Mouse (Mus musculus): ENCODE measurements at regions not wholly inside any gene's neighbourhood (a gene's known extent, or its start where the extent isn't known, plus 50 kb on each side); places are given as distances from the start of the nearest gene placed in this dataset.

DNA sequence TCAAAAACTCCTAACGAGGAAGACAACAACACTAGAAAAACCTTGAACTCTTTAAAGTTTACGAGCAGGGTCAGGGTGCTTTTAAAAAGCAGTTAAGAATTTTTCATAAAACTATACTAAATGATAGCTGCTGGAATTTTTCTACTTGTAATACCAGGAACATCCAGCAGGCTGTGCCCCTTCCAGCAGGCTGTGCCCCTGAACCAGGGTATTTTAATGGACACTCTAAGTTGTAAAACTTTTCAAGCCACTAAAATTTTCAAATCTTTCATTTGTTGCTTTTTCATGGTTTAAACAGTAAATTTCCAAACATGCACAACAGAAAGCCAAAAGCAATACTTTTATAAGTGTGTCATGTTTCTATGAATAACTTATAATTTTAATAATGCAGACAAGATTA lies 68.2 kb upstream of the Gls start:
- Histone ChIP-seq H3K4me3 (no peak overlapping the region), H3K4me1 (peaks cover 8% of the 10 kb centered on the region), H3K9me3 (replicated peaks) (no peaks in the 10 kb centered on the region), H3K9ac (no peak overlapping the region), H3K27ac (no peak overlapping the region), H3K36me3 (ENCODE audit: poor library complexity, severe bottlenecking) (no peaks in the 10 kb centered on the region), H3K27me3 (no peaks in the 10 kb centered on the region), H3K4me2 (no peak overlapping the region)
- WGBS: 68% methylated on average over 2 of the region's 2 CpGs
- no peak for ATAC-seq

- no peaks in the 10 kb centered on the region for H3K36me3 ChIP-seq (ENCODE audit: poor library complexity, severe bottlenecking)
- no peak overlapping the region for H3K4me2 ChIP-seq
- 77% methylated on average over 7 of the region's 7 CpGs for WGBS
- H3K4me1 ChIP-seq: no peaks in the 10 kb centered on the region
- ATAC-seq: no peak
- no peak overlapping the region for H3K9ac ChIP-seq
- H3K9me3 ChIP-seq (replicated peaks): no peaks in the 10 kb centered on the region
- H3K27ac ChIP-seq: no peak overlapping the region
- H3K4me3 ChIP-seq: no peak overlapping the region
- H3K27me3 ChIP-seq: no peaks in the 10 kb centered on the region
These were observed 66.5 kb upstream of the Gls start for GRCm38 (mm10) chr1:52299559-52299958.

DNA sequence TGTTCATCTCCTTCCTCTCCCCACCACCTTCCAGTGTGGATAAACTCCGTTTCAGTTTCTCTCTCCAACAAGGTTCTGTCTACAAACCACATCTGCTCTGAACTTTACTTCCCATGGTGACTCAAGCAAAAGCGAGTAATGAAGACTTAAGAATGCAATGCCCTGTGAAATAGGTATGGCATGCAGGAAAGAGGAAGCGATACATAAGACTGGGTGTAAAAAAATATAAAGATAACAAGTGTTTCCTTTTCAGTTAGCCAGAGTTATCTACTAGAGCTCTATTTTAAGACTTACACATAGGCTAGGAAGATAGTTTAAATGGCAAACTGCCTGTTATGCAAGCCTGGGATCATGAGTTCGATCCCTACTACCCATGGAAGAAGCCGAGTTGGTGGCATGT lies 65.3 kb upstream of the Gls start:
- Histone ChIP-seq H3K4me1 (no peaks in the 10 kb centered on the region), H3K27me3 (no peaks in the 10 kb centered on the region), H3K9ac (no peak overlapping the region), H3K36me3 (ENCODE audit: poor library complexity, severe bottlenecking) (no peaks in the 10 kb centered on the region), H3K9me3 (replicated peaks) (no peaks in the 10 kb centered on the region), H3K4me3 (no peak overlapping the region), H3K27ac (no peak overlapping the region), H3K4me2 (no peak overlapping the region)
- no peak for ATAC-seq
- 82% methylated on average over 5 of the region's 5 CpGs for WGBS

- no peaks in the 10 kb centered on the region for H3K36me3 ChIP-seq (ENCODE audit: poor library complexity, severe bottlenecking)
- no peaks in the 10 kb centered on the region for H3K4me1 ChIP-seq
- no peaks in the 10 kb centered on the region for H3K27me3 ChIP-seq
- H3K9ac ChIP-seq: no peak overlapping the region
- H3K4me2 ChIP-seq: no peak overlapping the region
- H3K27ac ChIP-seq: no peak overlapping the region
- H3K4me3 ChIP-seq: no peak overlapping the region
- no peaks in the 10 kb centered on the region for H3K9me3 ChIP-seq (replicated peaks)
- whole genome bisulfite sequencing: 68% methylated on average over 2 of the region's 2 CpGs
- no peak for ATAC-seq
These were observed 63.1 kb upstream of the Gls start for GRCm38 (mm10) chr1:52296178-52296577.

DNA sequence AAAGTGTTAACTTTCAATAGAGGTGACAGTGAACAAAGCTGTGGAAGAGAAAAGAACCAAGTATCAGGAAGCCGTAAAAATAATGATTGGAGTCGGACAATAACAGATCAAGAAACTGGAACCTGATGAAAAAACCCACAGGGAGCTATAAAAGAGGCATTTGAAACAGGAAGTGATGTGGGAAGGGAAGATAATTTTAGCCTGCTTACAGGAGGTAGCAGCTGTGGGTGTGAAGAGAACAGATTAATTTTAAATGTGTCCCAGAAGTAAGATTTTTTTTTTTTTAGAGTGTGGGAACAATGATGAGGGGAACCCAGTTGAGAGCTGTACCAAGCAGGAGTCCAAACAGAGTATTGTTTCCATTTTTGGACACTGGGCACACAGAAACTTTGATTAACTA lies 61.5 kb upstream of the Gls start:
- WGBS: 88% methylated on average over 2 of the region's 2 CpGs
- H3K27ac ChIP-seq: no peak overlapping the region
- no peak overlapping the region for H3K4me3 ChIP-seq
- H3K4me2 ChIP-seq: no peak overlapping the region
- H3K36me3 ChIP-seq (ENCODE audit: poor library complexity, severe bottlenecking): no peaks in the 10 kb centered on the region
- no peak for ATAC-seq
- no peaks in the 10 kb centered on the region for H3K9me3 ChIP-seq (replicated peaks)
- H3K4me1 ChIP-seq: no peaks in the 10 kb centered on the region
- H3K9ac ChIP-seq: no peak overlapping the region
- no peaks in the 10 kb centered on the region for H3K27me3 ChIP-seq

DNA sequence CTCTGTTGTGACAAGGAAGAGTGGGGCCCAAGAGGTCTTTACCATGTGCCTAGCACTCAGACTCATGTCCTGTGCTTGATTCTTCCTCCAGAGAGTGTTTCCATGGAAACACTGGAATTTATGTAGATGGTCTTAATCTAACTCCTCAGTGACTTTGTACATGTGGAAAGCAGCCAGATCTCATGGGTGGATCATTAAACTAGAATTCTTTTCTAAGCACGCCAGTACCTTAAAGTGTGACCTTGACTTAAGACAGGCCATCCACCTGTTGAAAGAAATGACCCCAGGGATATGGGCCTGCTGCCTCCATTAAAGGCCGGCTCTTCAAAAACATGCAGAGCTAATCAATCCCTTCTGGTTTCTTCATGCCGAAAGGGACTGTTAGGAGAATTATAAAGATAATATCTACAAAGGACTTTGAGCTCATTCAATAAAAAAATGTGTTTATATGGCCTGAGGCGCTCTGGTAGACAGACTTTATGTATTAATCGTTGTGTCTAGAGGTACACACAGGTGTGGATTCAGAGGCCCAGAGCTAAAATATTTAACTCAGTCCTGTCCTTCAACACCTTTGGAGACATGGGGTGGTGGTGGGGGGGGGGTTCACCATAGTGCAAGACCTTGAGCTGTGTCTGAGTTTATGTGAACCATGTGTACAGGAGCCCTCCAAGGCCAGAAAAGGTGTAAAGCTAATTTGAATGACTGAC lies 60.5 kb upstream of the Gls start:
- no peak overlapping the region for H3K4me3 ChIP-seq
- no peaks in the 10 kb centered on the region for H3K4me1 ChIP-seq
- no peaks in the 10 kb centered on the region for H3K36me3 ChIP-seq (ENCODE audit: poor library complexity, severe bottlenecking)
- ATAC-seq: no peak
- no peak overlapping the region for H3K27ac ChIP-seq
- 88% methylated on average over 5 of the region's 5 CpGs for WGBS
- H3K4me2 ChIP-seq: no peak overlapping the region
- H3K9me3 ChIP-seq (replicated peaks): no peaks in the 10 kb centered on the region
- no peak overlapping the region for H3K9ac ChIP-seq
- no peaks in the 10 kb centered on the region for H3K27me3 ChIP-seq

All from forebrain, embryonic 13.5 days (tissue).